ENCODE assay signal across 7 mouse cellular contexts in the genomic region with DNA sequence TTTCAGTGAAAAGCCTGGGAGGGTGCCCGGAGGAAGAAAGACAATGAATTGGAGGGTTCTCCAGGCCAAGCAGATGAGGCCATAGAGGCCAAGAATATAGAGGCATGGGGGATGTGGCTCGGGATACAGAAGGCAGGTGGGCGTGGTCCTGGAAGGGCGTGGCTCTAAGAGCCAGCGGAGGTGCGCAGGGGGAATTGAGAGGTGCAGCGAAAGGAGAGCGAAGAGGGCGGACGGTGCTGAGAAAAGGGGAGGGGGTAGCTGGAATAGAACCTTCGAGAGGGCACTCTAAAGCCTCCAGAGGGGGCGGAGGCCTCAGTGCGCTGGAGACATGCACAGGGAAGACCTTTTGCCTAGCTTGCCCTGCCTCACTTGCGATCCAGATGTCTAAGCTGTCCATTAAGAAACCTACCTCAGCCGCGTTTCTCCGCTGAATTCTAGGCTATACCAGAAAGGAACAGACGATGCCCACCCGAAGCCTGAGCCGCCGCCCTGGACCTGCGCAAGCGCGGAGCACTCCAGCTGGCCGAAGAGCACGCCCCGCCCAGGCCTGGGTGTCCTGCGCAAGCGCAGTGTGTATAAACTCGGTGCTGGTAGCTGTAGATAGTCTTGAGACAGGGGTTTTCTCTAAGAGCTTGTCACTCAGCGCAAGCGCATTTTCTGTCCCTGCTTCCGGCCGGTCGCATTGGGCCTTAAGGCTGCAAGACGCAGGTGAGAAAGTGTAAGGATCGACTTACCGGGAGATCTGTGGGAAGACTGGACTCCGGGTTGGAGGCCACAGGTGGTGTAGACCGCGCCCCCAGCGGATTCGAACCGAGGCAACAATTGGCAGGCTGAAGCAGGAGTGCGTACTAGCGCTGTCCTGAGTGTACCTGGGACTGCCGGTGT. TPM values are rescaled to one million over a fixed set of nuclear protein-coding genes. Genes with fewer than 3 reads are reported as not detected.
DNase-seq lines count a peak whose midpoint lies in the region; ATAC-seq lines count a peak whose summit lies in the region.

A gene (minus strand): TSS at position 525 of the 885 bp plus-strand sequence.

- H3K4me2 ChIP-seq in embryonic facial prominence, embryonic 12.5 days (replicated peaks): peak within 1 kb of the TSS; percentile 71
- peak within 1 kb of the TSS; percentile 48 for H3K4me2 ChIP-seq in limb, embryonic 11.5 days (ENCODE audit: low read depth, severe bottlenecking)
- peak within 1 kb of the TSS; percentile 69 for H3K4me2 ChIP-seq in midbrain, embryonic 14.5 days (ENCODE audit: low read length)

- no peaks in the 10 kb centered on the region for H3K9me3 ChIP-seq in embryonic facial prominence, embryonic 12.5 days
- H3K9me3 ChIP-seq in limb, embryonic 11.5 days (ENCODE audit: control insufficient read depth, low read length): no peaks in the 10 kb centered on the region
- no peaks in the 10 kb centered on the region for H3K9me3 ChIP-seq in midbrain, embryonic 14.5 days (ENCODE audit: control insufficient read depth, low read length)

- H3K36me3 ChIP-seq in embryonic facial prominence, embryonic 12.5 days: peaks cover 6% of the 10 kb centered on the region; the same call in 1 of the 2 replicates
- H3K36me3 ChIP-seq in limb, embryonic 11.5 days (ENCODE audit: control insufficient read depth, insufficient read depth, low read length): no peaks in the 10 kb centered on the region
- H3K36me3 ChIP-seq in midbrain, embryonic 14.5 days (ENCODE audit: control insufficient read depth, insufficient read depth, low read length): 0 out of 2 replicates have a peak, but pooled peaks cover 9% of the 10 kb centered on the region

- H3K27ac ChIP-seq in embryonic facial prominence, embryonic 12.5 days: peak within 1 kb of the TSS; percentile 93
- H3K27ac ChIP-seq in limb, embryonic 11.5 days (replicated peaks; ENCODE audit: low read depth, low read length): peak within 1 kb of the TSS; percentile 44; the same call in 1 of the 2 replicates
- H3K27ac ChIP-seq in midbrain, embryonic 14.5 days (replicated peaks; ENCODE audit: low read depth, low read length): peak within 1 kb of the TSS; percentile 95

- H3K27me3 ChIP-seq in embryonic facial prominence, embryonic 12.5 days: no peaks in the 10 kb centered on the region
- H3K27me3 ChIP-seq in limb, embryonic 11.5 days (ENCODE audit: control insufficient read depth, insufficient read depth, low read length): no peaks in the 10 kb centered on the region
- H3K27me3 ChIP-seq in midbrain, embryonic 14.5 days (ENCODE audit: control insufficient read depth, insufficient read depth, low read length): no peaks in the 10 kb centered on the region

- H3K4me3 ChIP-seq in embryonic facial prominence, embryonic 12.5 days: peak within 1 kb of the TSS; percentile 70
- peak within 1 kb of the TSS; percentile 48 for H3K4me3 ChIP-seq in limb, embryonic 11.5 days (ENCODE audit: low read depth, low read length)
- H3K4me3 ChIP-seq in midbrain, embryonic 14.5 days (replicated peaks; ENCODE audit: low read depth, low read length): peak within 1 kb of the TSS; percentile 76

- H3K9ac ChIP-seq in embryonic facial prominence, embryonic 12.5 days: peak within 1 kb of the TSS; percentile 69
- peak within 1 kb of the TSS; percentile 68 for H3K9ac ChIP-seq in limb, embryonic 11.5 days (ENCODE audit: low read length)
- peak within 1 kb of the TSS; percentile 83 for H3K9ac ChIP-seq in midbrain, embryonic 14.5 days (replicated peaks; ENCODE audit: low read length)

- DNase-seq in adrenal gland, postnatal 25 days: peak; percentile 91
- DNase-seq in heart, adult 11 months: peak; percentile 99
- peak; percentile 91 for DNase-seq in kidney, adult 18-20 months
- peak; percentile 91 for DNase-seq in limb, embryonic 11.5 days (ENCODE audit: low spot score)
- peak; percentile 98 for DNase-seq in midbrain, embryonic 14.5 days
- DNase-seq in spleen, adult 18-20 months: peak; percentile 84 to 88

- WGBS in embryonic facial prominence, embryonic 12.5 days: under 1% methylated on average over 47 of the region's 47 CpGs
- under 1% methylated on average over 47 of the region's 47 CpGs for WGBS in limb, embryonic 11.5 days
- under 1% methylated on average over 47 of the region's 47 CpGs for WGBS in midbrain, embryonic 14.5 days

- ATAC-seq in embryonic facial prominence, embryonic 12.5 days (ENCODE audit: insufficient number of reproducible peaks, insufficient read depth, low FRiP score, low TSS enrichment): peak; percentile 94
- peak; percentile 97 for ATAC-seq in limb, embryonic 11.5 days (ENCODE audit: insufficient number of reproducible peaks, low FRiP score, low TSS enrichment, low read depth)
- peak; percentile 97 for ATAC-seq in midbrain, embryonic 14.5 days (ENCODE audit: low FRiP score, low TSS enrichment)

- peaks cover 12% of the 10 kb centered on the region for H3K4me1 ChIP-seq in embryonic facial prominence, embryonic 12.5 days
- no peaks in the 10 kb centered on the region for H3K4me1 ChIP-seq in limb, embryonic 11.5 days (ENCODE audit: control insufficient read depth, insufficient read depth, low read length)
- peaks cover 26% of the 10 kb centered on the region for H3K4me1 ChIP-seq in midbrain, embryonic 14.5 days (ENCODE audit: control insufficient read depth, insufficient read depth, low read length)

RNA-seq across cellular contexts. Expression of the gene that starts here (rescaled TPM):
- 21.2 and 21.9 TPM in 2 replicates for total RNA-seq in adrenal gland, postnatal 25 days (2021)
- polyA plus RNA-seq in embryonic facial prominence, embryonic 12.5 days (2016; fragmentation: Nextera tagmentation; extraction: Ambion mirVana): 69.4 and 75.0 TPM in 2 replicates
- polyA plus RNA-seq in limb, embryonic 11.5 days (2014; fragmentation: Nextera tagmentation; extraction: Ambion mirVana): 49.1 and 51.0 TPM in 2 replicates
- polyA plus RNA-seq in midbrain, embryonic 14.5 days (2014; fragmentation: Nextera tagmentation; extraction: Ambion mirVana): 357 and 385 TPM in 2 replicates

Comparison
In these comparisons a context has a peak if more than half of its experiments do, and no peak if none do; other contexts are left out.
1. Peak in every context shown above with its lines: DNase-seq, ATAC-seq, H3K4me3 ChIP-seq and H3K27ac ChIP-seq.
2. H3K27ac ChIP-seq: peak in every context shown above with its lines; median percentile 95 in midbrain, embryonic 14.5 days; 93 in embryonic facial prominence, embryonic 12.5 days; 44 in limb, embryonic 11.5 days.